Mouse (Mus musculus) CD4-positive, CD25-positive, alpha-beta regulatory T cell (primary cell): ENCODE results near the gene Zfp458. TPM values are rescaled to one million over a fixed set of nuclear protein-coding genes. Genes with fewer than 3 reads are reported as not detected.

Experiments
- polyA plus RNA-seq: library from polyadenylated mRNA; unstranded; fragments of 100-300 nt; shearing (Covaris generic); gene quantifications from one replicate; pipeline ENCODE4 v1.2.1, GENCODE M21; 2017

Gene Zfp458
- polyA plus RNA-seq: 2.3 TPM

DNA sequence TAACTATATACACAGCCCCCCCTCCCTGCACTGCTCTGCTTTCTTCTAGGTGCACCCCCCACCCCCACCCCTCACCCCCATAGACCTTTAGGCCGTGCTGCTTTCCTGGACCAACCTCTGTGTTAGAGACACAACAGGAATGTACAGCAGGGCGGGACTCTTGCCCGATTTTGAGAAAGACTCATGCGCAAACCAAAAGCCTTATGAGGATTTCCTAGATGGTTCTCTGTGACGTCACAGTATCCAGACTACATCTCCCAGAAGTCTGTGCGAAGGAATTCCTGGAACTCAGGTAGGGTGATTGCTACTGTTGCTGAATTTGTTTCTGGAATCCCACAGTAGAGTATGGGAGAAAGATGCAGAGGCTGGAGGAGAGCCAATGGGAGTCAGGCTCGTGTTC lies at the start of gene Zfp458:
Gene Zfp458, minus strand, starts transcription at position 153 of the 400 bp plus-strand sequence.

DNA sequence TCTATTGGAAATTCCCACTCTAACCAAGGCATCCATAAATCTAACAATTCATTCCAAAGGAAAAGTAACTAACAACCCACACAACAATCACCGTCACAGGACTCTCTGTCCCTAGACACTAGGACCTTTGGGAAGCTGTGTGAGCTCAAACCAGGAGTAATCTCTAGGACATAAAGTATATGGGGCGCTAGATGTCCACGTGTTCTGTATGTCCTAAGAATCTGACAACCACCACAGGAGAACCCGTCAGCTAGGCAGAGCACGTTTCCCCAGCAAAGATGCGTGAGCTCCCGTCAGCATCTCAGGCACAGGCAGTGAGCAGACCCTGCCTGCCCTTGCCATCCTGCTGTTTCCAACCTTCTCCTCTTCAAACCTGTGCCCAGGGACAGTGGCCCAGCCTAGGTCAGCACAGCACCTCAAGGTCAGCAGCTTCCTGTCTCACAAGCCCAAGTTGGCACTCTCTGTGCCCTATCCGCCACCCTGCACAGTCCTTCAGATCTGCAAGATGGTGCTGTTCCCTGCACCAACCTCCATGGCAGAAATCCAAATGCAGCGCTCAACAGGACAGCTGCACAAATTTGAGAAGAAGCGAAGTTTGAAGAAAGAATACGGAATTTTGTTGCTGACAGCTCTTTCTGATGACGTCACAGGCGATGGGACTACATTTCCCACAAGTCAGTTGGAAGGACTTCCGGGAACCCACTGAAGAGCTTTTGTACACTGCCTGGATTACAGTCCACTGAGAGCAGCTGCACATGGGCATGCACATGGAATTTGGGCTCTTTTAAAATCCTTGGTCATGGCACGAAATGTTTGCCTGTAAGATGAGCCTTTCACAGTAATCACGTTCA lies 27.8 kb upstream of the Zfp458 start, which contains the start of gene Zfp457:
Gene Zfp457, minus strand, starts transcription at position 664 of the 851 bp plus-strand sequence.

Other genes with a start within 250 kb of the Zfp458 start
- gene Zfp712, start 217.3 kb downstream of the Zfp458 start, polyA plus RNA-seq: 7.3 TPM
- 6.4 TPM for gene Zfp708, start 180.5 kb downstream of the Zfp458 start, polyA plus RNA-seq
- 3.1 TPM for gene Gm28557, start 169.9 kb downstream of the Zfp458 start, polyA plus RNA-seq
- 0.22 TPM for gene Rslcan18, start 162.2 kb downstream of the Zfp458 start, polyA plus RNA-seq
- gene Zfp759, start 156.8 kb downstream of the Zfp458 start, polyA plus RNA-seq: 4.0 TPM
- 15.3 TPM for gene Rsl1, start 105.3 kb downstream of the Zfp458 start, polyA plus RNA-seq
- 4.6 TPM for gene Zfp455, start 84.0 kb downstream of the Zfp458 start, polyA plus RNA-seq
- gene Zfp457, start 28.0 kb upstream of the Zfp458 start, polyA plus RNA-seq: 0.77 TPM
- 7.8 TPM for gene Zfp595, start 54.1 kb upstream of the Zfp458 start, polyA plus RNA-seq
- 0.78 TPM for gene Gm28044, start 82.1 kb upstream of the Zfp458 start, polyA plus RNA-seq
- gene Zfp953, start 82.1 kb upstream of the Zfp458 start, polyA plus RNA-seq: 3.3 TPM
- 1.2 TPM for gene Gm28041, start 97.3 kb upstream of the Zfp458 start, polyA plus RNA-seq
- 6.9 TPM for gene Zfp456, start 97.3 kb upstream of the Zfp458 start, polyA plus RNA-seq
- 21.4 TPM for gene Zfp429, start 121.4 kb upstream of the Zfp458 start, polyA plus RNA-seq
- gene Zfp459, start 143.0 kb upstream of the Zfp458 start, polyA plus RNA-seq: 4.0 TPM
- gene Zfp874a, start 173.2 kb upstream of the Zfp458 start, polyA plus RNA-seq: 15.4 TPM
- 11.5 TPM for gene Zfp874b, start 205.8 kb upstream of the Zfp458 start, polyA plus RNA-seq
- gene Zfp58, start 222.1 kb upstream of the Zfp458 start, polyA plus RNA-seq: 15.2 TPM
- gene Gm26965, start 247.7 kb upstream of the Zfp458 start, polyA plus RNA-seq: not detected
- 41.3 TPM for gene Zfp87, start 247.7 kb upstream of the Zfp458 start, polyA plus RNA-seq